Mouse (Mus musculus) frontal cortex, postnatal 25 days (tissue): ENCODE results near the gene Gtpbp10.

Experiments used
- DNase-seq, 2 experiments: peaks; one replicate each; pipeline ENCODE4 v3.0.0; 2022; ENCODE audit warnings: low spot score in 2 of 2

Gtpbp10 gene

DNA sequence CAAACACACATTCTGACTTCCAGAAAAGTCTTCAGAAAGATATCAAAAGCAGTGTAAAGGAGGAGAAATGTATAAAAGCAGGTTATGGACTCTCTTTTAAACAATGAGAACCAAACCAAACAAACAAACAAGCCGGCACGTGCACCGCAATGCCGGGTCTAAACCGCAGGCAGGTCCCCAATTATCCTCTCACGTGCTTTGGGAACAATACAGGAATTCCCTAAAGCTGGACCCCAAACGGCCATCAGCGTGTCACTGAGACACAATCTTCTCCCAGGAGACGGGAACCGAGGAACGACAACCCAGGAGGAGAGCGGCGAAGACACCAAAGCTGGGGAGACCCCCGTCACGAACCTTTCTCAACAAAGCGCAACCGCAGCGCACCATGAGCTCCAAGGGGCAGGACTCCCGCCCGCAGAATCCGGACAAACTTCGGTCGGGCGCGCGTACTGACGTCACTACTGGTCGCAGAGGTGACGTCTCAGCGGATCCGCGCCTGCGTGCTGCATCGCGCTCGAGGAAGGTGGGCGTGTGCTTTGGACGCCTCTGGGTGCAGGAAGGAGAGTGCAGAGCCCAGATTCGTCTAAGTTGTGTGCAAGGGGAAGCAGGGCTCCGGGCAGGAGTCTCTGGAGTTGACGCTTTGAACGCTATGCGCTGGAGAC is at the start of gene Gtpbp10:
Gene Gtpbp10 (minus strand): TSS at position 460 of the 662 bp plus-strand sequence.
- peak; percentile 84 to 88 for DNase-seq

DNA sequence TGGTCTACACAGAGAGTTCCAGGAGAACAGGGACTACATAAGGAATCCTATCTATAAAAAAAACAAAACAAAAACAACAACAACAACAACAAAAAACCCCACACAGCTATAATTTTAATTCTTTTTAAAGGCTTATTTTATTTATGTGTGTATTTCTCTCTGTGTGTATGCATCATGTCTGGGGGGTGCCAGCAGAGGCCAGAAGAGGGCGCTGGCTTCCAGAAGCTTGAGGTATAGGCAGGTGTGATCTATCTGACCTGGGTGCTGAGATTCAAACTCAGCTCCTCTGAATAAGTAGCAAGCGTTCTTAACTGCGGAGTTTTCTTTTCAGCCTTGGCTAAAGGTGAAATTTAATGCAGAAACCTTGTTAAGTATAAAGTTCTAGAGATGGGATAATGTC is 28.3 kb upstream of the Gtpbp10 start:
- no peak for DNase-seq

DNA sequence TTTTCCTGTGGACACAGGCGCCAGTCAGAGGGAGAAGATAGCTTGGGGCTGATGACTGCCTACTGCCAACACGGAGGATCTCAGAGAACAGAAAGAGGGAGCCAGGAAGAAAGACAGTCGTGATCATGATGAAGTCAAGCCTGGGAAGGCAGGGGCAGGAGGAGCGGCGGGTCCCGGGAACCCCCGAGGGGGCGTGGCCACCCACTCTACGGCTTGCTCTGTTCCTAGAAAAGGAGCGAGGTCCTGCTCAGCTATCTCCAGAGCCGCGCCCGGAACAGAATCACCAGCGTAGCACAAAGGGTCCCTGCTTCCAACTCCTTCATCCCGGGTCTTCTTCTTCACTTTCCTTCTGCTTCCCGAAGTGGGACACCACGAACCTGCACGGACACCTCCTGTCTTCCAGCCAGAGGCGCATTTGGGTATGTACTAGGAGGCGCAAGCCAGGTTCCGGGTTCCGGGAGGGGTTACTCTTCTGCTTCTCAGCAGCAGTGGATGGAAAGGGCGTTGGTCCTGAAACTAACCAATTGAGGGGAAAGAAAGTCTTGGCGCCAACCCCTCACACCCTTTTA is 14.5 kb upstream of the Gtpbp10 start, which contains the start of gene Gm8773:
Gene Gm8773 (plus strand): TSS at position 51 of the 569 bp plus-strand sequence.
- no peak for DNase-seq

DNA sequence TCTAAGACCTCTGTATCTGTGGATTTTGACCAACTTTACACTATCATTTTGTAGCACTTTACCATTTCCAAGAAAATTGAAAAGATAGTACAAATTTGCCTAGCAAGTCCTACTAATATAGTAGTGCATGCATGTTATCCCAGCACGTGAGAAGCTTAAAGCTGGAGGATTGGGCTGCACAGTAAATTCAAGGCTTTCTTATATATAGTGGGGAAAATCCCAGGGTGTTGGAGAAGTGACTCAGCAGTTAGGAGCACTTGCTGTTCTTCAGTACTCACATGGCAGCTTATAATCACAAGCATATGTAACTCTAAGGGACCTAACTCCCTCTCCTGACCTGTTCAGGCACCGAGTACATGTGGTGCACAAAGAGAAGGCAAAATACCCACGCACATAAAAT is 3.1 kb upstream of the Gtpbp10 start:
- no peak for DNase-seq

DNA sequence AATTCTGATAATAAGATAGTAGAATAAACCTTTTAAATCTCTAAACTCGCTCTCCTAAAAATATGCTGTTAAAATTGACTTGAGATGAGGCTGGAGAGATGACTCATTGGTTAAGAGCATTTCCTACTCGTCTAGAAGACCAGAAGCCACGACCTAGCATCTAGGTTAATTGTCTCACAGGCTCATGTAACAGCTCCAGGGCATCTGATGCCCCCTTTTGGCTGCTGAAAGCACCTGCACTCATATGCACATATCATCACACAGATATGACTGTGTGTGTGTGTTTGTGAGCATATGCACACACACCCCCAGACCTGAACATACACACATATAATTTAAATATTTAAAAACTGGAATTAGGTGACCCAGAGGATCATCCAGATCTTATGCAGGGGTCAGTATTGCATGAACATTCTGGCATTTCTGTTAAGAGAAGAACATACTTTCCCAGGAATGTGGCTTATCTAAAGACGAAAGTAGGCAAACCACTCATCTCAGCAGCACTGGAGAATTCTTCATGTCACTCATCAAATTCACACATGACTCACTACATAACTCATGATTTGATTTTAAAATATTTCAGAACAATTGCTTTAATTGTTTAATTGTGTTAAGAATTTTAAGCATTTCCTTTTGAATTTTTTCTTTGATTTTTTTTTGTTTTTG is 1.8 kb upstream of the Gtpbp10 start:
- no peak for DNase-seq

DNA sequence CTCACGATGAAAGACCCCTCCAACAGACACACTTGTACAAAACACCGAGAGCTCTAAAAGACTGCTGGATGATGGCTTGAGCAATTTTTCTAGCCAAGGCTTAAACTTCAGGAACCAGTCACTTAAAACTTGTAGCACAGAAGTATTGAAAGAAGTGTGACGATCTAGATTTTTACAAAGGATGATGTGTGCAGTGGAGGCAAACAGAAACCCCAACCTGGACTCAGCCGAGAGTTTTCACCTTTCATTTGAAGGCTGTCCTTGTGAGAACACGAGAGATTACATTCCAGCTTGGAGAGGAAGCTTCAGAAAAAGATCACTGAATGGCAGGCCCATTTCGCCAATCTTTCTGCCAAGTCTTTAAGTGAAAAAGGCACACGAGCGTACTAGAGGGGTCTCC is 460 bp upstream of the Gtpbp10 start:
- DNase-seq = no peak

DNA sequence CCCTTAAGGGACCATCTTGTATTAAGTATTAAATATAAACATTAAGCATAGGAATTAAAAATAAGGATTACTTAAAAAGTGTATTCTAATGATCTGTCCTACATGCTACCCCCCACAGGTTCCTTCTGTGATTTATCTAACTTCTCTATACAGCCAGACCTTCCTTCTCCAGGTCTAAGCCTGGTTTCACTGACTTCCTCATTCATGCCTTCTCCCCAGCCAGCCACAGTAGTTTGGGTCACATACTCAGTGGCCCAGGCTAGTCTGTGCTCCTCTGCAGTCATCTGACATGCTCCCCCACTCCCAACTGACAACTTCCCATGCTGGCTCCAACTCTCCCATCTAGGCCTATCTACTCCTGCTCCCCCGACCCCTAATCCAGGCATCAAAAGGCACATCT is 8.2 kb downstream of the Gtpbp10 start:
- DNase-seq = no peak

DNA sequence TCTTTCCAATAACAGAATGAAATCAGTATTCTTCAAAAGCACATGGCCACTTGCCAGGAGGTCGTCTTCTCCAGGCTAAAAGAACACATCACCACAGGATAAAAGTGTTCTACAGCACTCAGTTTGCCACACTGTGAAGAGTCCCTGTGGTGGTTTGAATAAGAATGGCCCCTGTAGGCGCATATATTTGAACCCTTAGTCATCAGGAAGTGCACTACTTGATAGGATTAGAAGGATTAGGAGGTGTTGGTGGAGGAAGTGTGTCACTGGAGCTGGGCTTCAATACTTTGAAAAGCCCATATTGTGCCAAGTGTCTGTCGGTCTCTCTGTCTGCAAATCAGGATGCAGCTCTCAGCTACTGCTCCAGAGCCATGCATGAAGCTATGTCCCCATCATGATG is 19.0 kb downstream of the Gtpbp10 start:
- no peak for DNase-seq

DNA sequence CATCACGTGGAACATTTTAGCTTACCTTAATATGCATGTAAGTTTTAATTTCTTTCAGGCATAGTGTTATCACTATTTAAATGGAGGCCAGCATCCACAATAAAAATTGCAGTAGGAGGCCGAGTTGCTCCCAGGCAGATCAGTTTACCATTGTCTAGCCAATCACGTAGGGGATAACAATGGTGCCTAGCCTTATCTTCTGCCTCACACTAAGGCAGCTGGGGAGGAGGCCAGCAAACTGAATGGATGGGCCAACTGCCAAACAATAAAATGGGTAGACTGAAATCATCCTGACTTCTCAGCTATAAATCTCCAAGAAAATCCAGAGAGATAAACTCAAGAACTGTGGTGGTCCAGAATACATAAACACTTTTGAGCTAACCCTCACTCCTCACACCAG is 19.6 kb downstream of the Gtpbp10 start:
- no peak for DNase-seq

DNA sequence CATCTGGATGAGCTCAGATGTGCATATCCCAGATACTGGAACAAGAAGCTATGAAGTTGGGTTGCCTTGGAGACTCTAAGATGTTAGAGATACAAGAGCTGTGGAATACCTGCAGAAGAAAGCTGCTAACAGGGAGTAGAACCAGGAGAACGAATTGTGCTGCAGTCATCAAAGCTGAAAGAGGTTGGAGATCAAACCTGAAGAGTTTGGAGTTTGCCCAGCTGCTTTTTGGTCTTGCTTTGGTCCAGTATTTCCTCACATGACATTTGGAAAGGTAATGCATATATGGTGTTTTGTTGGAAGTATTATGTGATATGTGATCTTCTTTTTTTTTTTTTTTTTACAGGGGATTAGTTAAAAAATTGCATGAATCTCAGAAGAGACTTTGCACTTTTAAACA is 23.2 kb downstream of the Gtpbp10 start:
- no peak for DNase-seq

DNA sequence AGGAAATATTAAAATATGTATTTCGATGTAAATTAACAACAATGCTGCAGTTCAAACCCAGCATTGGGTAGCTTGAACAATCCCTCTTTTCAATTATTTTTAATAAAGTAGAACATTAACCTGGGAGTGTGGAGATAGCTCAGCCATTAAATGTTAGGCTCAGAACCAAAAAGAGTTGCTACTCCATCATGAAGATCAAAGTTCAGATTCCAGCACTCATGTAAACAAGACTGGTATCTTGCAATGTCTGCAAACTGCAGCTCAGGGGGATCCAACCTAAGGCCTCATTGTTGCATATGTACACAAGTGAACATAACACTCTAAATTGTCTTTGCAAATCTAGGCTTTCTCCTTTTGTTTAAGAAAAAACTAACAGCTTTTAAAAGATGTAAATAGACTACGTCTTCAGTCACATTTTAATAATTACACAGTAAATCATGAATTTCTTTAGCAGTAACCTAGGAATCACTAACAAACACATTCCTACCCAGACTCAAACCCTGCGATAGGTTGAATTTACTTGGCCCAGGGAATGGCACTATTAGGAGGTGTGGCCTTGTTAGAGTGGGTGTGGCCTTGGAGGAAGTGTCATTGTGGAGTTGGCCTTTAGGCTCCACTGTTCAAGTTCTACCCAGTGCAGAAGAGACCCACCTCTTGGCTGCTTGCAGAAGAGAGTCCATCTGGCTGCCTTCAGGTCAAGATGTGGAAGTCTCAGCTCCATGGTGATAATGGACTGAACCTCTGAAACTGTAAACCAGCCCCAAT is 25.5 kb downstream of the Gtpbp10 start:
- no peak for DNase-seq

DNA sequence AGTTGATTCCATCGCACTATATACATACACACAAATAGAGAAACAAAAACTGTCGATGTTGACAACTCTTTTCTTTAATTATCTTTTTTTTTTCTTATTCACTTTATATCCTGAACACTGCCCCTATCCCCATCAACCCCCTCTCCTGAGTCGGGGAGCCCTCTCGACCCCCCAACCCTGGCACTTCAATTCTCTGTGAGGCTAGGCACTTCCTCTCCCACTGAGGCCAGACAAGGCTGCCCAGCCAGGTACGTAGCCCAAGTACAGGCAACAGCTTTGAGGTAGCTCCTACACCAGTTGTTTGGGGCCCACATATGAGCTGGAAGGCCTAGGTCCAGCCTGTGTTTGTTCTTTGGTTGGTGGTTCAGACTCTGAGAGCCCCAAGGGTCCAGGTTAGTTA is 43.9 kb downstream of the Gtpbp10 start:
- DNase-seq = no peak

DNA sequence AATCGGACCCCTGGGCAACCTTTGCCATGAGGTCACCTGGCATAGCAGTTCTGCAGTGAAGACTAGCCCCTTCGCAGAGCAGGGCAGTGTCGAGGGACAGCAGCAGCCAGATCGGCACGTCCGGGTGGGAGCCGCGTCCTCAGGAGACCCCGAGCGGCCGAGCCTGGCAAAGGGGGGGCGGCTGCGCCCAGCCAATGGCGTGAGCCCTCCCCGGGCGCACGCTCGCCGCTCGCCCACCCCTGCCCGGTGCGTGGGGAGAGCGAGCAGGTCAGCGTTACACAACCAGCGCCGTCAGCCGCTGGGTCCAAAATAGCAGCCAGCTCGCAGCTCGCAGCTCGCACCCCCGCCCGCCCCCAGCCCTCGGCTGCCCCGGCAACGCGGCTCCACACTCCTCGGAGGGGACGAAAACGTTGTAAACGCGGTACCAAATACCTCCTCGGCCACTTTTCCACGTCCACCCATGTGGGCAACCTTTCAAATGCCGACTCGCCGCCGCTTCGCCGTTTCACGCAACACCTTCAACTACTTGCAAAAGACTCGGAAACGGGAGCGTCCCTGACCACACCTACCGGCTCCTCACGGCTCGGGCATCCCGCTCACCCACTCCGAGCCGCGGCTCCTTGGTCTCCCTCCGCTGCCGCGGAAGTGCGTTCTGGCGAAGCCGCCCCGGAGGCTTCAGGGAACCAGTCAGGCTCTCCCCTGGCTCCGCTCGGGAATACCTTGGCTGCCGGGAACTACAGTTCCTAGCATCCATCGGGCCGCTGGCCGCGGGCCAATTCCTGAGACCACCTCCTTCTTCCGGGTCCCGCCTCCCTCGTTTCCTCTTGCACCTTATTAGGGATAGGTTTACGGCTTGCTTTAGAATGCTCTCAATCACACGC is 44.9 kb downstream of the Gtpbp10 start, which contains the start of gene Cldn12:
Gene Cldn12 (minus strand): TSS at position 763 of the 881 bp plus-strand sequence.
- peak; percentile 95 to 96 for DNase-seq

DNA sequence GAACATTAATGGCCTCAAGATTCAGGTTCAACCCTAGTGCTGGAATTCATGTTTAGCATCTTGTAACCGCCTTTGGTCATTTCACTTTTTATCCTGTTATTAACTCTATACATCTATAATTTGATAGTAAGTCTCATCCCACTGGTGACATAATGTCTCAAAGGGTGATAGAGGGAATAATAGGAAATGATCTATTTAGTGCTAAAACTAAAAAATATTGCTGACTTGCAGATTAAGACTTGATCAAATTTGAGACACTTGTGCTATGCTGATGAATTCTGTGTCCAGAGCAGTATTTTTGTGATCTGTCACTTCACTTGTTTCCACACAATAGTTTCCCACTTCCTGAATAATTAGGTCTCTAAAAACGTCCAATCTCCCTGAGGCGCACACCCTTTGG is 47.9 kb downstream of the Gtpbp10 start:
- DNase-seq = no peak

DNA sequence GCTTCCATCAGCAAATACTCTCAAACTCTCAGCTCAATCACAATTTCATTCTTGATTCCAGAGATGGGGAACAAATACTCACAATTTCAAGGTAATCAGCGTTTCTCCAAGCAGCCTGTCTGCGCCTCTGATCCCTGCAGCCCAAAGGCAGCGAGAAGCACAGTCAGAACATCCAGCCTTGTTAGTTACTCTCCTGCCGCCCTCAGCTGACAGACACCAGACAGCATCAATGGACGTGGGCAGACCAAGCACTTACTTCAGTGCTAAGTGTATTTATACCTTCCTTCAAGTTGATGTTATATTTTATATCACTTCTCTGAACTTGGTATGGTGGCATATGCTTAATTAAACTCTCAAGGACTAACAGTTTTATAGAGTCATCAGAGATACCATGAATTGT is 48.3 kb downstream of the Gtpbp10 start:
- DNase-seq = peak in 1 of 2 experiments; percentile 26

DNA sequence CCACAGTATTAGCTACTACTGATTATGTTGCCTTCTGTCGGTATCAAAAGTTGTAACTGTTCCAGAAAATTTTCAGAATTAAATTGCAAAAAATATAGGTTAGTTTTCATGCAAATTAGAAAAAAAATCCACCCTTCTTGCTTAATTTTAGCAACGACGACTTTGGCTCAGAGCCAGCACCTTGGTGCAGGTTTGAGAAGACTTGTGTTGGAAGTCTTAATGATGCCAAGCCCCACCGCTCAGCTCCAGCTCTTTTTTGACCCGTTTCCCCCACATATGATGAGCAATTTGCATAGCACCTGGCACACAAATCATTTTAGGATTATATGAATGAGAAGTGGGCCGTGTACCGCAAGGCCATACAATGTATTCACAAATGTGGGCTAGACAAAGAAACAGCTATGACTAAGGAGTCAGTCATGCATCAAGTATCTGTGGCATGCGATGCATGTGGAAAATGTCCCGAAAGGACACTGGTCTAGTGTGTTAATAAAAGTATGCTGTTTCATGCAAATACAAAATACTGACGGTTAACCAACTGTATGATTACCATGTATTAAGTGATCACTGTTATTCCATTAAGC is 48.9 kb downstream of the Gtpbp10 start:
- DNase-seq = no peak

DNA sequence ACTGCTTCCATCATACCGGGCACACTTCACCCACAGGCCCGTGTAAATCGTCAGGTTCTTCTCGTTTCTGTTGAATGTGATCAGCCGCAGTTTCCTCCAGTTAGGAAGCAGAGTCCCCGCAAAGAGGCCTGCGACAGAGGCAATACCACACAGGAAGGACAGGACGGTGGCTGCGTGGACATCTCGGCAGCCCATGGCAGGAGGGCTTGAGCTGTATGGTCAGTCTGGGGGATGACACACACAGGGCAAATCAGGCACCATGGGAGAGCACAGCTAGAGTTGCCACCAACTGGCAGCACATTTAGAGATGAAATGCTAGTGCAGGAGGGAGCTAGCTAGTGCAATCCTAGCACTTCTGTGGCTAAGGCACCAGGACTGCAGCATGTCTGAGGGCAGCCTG is 51.1 kb downstream of the Gtpbp10 start:
- no peak for DNase-seq

DNA sequence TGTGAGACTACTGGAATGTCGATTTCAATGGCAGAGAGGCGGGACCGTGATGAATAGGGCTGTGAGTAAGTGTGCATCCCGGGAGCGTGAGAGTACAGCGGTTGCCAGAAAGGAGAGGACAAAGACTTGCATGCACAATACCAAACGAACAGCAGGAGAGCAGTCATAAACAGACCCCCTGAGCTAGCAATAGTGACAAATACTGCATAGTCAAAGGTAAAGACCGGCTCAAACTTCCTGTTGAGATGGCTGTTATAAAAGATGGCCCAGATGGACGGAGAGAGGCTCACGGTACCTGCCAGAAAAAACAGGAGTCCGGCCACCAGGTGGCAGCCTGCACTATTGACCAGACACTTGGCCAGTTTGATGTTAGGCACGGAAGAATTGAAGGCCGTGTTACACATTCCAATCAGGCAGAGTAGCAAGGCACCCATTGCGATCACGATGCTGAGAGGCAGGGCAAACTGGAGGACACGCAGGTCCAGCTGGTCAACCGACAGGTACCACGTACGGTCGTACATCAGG is 51.6 kb downstream of the Gtpbp10 start:
- DNase-seq = peak; percentile 38 to 46

DNA sequence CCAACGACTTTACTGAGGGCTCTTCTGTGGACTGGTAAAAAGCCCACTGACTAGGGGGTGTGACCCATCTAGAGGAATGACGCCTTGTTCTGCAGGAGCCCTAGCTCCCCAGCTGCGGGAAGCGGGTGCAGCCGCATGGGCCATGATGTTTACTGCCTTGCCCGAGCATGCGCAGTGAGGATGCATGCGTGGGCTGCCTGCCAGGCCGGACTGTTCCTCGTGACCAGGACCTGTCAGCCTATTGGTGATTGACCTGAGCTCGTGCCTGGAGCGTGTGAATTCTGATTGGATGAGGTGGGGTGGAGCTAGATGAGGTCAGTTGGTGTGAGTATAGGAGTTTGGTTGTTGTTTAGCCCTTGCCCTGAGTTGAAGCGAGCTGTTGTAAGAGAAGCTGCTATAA is 54.9 kb downstream of the Gtpbp10 start:
- DNase-seq = no peak

DNA sequence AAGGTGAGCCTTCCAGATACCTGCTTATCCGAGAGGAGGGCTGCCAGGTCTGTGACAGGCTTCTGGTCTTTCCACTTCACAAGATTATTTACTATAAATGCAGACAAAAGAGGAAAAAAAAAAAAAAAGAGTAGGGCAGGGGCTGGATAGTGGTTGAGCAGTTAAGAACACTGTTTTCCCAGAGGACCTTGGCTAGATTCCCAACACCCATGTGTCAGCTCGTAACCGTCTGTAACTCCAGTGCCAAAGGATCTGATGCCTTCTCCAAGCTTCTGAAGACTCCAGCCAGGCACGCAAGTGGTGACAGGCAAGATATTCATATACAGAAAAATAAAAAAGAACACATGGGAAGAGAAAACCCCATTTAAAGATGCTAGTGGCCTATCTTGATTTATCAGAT is 56.0 kb downstream of the Gtpbp10 start:
- no peak for DNase-seq

DNA sequence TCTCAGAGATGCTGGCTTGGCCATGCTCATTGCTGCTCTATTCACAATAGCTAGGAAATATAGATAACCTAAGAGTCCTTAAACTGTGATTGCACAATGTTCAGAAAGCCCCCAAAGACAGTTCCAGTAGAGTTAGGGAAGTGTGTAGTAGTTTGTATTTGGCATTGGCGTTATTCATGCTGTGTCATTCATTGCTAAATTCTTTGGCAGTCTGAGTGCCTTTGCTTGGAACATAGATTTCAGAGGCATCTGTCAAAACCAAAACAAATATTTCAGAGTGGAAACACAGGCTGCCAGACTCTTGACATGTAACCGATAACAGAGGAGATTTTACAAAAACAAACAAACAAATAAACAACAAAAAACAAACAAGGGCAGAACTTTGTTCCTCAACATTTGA is 57.8 kb downstream of the Gtpbp10 start:
- no peak for DNase-seq
